Mouse (Mus musculus): Measurements from ENCODE around the gene Tns1. TPM values are rescaled to one million over a fixed set of nuclear protein-coding genes. Genes with fewer than 3 reads are reported as not detected.

The Tns1 gene
- polyA plus RNA-seq, 1 experiment, result 117 TPM

DNA sequence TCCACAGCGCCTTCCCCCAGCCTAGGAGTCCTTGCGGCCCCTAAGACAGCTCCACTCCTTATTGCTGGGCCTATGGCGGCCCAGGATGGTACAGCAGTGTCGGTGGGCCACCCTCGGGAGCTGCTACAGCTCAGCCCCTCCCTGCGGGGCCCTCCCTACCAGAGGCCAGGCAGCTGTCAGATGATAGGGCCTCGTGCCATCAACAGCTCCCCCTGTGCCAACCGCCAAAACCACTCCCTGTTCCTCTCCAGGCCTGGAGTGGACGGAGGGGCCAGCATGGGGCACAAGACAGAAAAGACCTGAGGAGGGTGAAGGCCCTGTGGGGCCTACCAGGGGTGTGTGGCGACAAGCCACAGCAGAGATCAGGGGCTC, 122.8 kb downstream of the Tns1 start:
- Histone ChIP-seq H3K4me3 (ENCODE audit: control insufficient read depth, insufficient read depth, low read length) (no peak overlapping the region), H3K27me3 (ENCODE audit: control insufficient read depth, insufficient read depth, low read length) (no peaks in the 10 kb centered on the region), H3K27ac (ENCODE audit: control insufficient read depth, insufficient read depth, low read length) (no peak overlapping the region), H3K4me1 (replicated peaks; ENCODE audit: control insufficient read depth, insufficient read depth, low read length) (no peaks in the 10 kb centered on the region), H3K36me3 (ENCODE audit: control insufficient read depth, insufficient read depth, low read length) (no peaks in the 10 kb centered on the region)
- no peak for DNase-seq
- 42% methylated on average over 10 of the region's 10 CpGs for WGBS
- TF ChIP-seq CTCF (IDR thresholded peaks at IDR 0.05; ENCODE audit: borderline replicate concordance, control insufficient read depth, extremely low read depth, insufficient read depth, low read length, poor library complexity), result no peak
- no peak for TF ChIP-seq POLR2A (IDR thresholded peaks at IDR 0.05; ENCODE audit: control insufficient read depth, extremely low read depth, insufficient read depth, low read length, poor library complexity)

- WGBS, result 72% methylated on average over 2 of the region's 2 CpGs
- Histone ChIP-seq H3K4me3 (ENCODE audit: control insufficient read depth, insufficient read depth, low read length) (no peak overlapping the region), H3K27me3 (ENCODE audit: control insufficient read depth, insufficient read depth, low read length) (no peaks in the 10 kb centered on the region), H3K36me3 (ENCODE audit: control insufficient read depth, insufficient read depth, low read length) (no peaks in the 10 kb centered on the region), H3K4me1 (replicated peaks; ENCODE audit: control insufficient read depth, insufficient read depth, low read length) (no peaks in the 10 kb centered on the region), H3K27ac (ENCODE audit: control insufficient read depth, insufficient read depth, low read length) (no peak overlapping the region)
- no peak for DNase-seq
- no peak for TF ChIP-seq CTCF (IDR thresholded peaks at IDR 0.05; ENCODE audit: borderline replicate concordance, control insufficient read depth, extremely low read depth, insufficient read depth, low read length, poor library complexity)
- TF ChIP-seq POLR2A (IDR thresholded peaks at IDR 0.05; ENCODE audit: control insufficient read depth, extremely low read depth, insufficient read depth, low read length, poor library complexity), result no peak
These were observed 123.3 kb downstream of the Tns1 start for GRCm38 (mm10) chr1:74000810-74001448.

DNA sequence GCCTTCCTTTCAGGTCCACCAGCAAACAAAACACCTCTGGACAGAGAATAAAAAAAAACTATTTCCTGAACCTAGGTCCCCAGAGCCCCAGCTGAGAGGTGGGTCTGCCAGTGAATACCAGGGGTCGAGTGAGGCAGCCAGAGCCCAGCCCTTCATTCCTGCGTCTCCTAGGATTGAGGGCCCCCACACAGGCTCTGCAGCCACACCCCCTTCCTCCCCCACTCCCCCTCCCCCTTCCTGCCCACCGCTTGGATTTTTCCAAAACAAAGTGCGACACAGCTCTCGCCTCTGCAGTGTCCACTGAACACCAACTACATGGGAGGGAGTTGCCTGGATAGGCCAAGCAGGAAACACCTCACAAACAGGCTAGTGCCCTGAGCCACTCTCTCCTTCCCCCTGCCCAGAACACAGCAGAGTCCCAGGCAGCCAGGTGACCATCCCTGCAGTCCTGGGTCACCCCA, 124.0 kb downstream of the Tns1 start:
- H3K4me1 ChIP-seq (replicated peaks; ENCODE audit: control insufficient read depth, insufficient read depth, low read length), result no peaks in the 10 kb centered on the region

GRCm38 (mm10) chr1:73999533-73999932, 124.7 kb downstream of the Tns1 start:
- Histone ChIP-seq H3K27me3 (ENCODE audit: control insufficient read depth, insufficient read depth, low read length) (no peaks in the 10 kb centered on the region), H3K27ac (ENCODE audit: control insufficient read depth, insufficient read depth, low read length) (no peak overlapping the region), H3K4me1 (replicated peaks; ENCODE audit: control insufficient read depth, insufficient read depth, low read length) (no peaks in the 10 kb centered on the region), H3K4me3 (ENCODE audit: control insufficient read depth, insufficient read depth, low read length) (no peak overlapping the region), H3K36me3 (ENCODE audit: control insufficient read depth, insufficient read depth, low read length) (no peaks in the 10 kb centered on the region)
- 94% methylated on average over 5 of the region's 5 CpGs for WGBS
- TF ChIP-seq POLR2A (IDR thresholded peaks at IDR 0.05; ENCODE audit: control insufficient read depth, extremely low read depth, insufficient read depth, low read length, poor library complexity) (no peak), CTCF (IDR thresholded peaks at IDR 0.05; ENCODE audit: borderline replicate concordance, control insufficient read depth, extremely low read depth, insufficient read depth, low read length, poor library complexity) (no peak)
- no peak for DNase-seq

More for the DNA sequence above, 124.0 kb downstream of the Tns1 start:
- no peaks in the 10 kb centered on the region for H3K36me3 ChIP-seq (ENCODE audit: control insufficient read depth, insufficient read depth, low read length)
- 74% methylated on average over 5 of the region's 5 CpGs for WGBS
- TF ChIP-seq CTCF (IDR thresholded peaks at IDR 0.05; ENCODE audit: borderline replicate concordance, control insufficient read depth, extremely low read depth, insufficient read depth, low read length, poor library complexity) (no peak), POLR2A (IDR thresholded peaks at IDR 0.05; ENCODE audit: control insufficient read depth, extremely low read depth, insufficient read depth, low read length, poor library complexity) (no peak)
- no peak overlapping the region for H3K4me3 ChIP-seq (ENCODE audit: control insufficient read depth, insufficient read depth, low read length)
- no peak for DNase-seq
- no peak overlapping the region for H3K27ac ChIP-seq (ENCODE audit: control insufficient read depth, insufficient read depth, low read length)
- no peaks in the 10 kb centered on the region for H3K27me3 ChIP-seq (ENCODE audit: control insufficient read depth, insufficient read depth, low read length)

GRCm38 (mm10) chr1:73998925-73999375, 125.3 kb downstream of the Tns1 start:
- H3K4me3 ChIP-seq (ENCODE audit: control insufficient read depth, insufficient read depth, low read length), result no peak overlapping the region
- no peaks in the 10 kb centered on the region for H3K27me3 ChIP-seq (ENCODE audit: control insufficient read depth, insufficient read depth, low read length)
- H3K36me3 ChIP-seq (ENCODE audit: control insufficient read depth, insufficient read depth, low read length), result no peaks in the 10 kb centered on the region
- no peaks in the 10 kb centered on the region for H3K4me1 ChIP-seq (replicated peaks; ENCODE audit: control insufficient read depth, insufficient read depth, low read length)
- no peak for TF ChIP-seq CTCF (IDR thresholded peaks at IDR 0.05; ENCODE audit: borderline replicate concordance, control insufficient read depth, extremely low read depth, insufficient read depth, low read length, poor library complexity)
- no peak for TF ChIP-seq POLR2A (IDR thresholded peaks at IDR 0.05; ENCODE audit: control insufficient read depth, extremely low read depth, insufficient read depth, low read length, poor library complexity)
- no peak for DNase-seq
- H3K27ac ChIP-seq (ENCODE audit: control insufficient read depth, insufficient read depth, low read length), result no peak overlapping the region
- 57% methylated on average over 5 of the region's 5 CpGs for WGBS

DNA sequence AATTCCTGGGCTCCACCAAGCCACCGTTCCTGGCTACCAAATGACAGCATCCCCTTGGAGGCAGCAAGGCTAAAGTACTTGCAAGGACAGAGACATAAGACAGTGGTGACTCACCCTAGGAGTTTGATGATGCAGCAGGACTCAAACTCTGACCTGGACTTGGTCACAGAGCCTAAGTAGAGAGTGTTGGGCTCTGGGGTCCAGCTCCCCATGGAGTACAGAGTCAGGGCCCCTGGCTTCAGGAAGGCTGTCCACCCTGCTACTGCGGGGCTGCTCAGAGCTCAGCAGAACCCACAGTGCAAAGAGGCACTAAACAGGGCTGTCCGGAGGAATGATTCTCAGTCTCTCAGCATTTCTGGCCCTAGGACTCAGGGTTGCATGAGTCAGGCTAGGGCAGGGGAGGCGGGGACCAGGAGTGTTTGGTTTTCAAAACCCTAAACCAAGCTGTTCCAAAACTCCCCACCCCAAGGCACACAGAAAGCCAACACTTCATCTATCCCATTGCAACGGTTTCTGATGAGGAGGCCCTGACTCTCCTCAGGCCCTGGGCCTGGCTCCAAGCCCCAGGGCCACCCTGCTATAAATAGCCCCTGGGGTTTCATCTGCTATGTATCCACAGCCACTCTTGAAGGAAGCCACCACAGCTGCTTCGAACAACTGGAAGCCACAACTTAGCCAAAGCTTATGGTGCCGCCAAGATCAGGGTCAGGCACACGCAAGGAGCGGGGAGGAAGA, 126.0 kb downstream of the Tns1 start:
- no peaks in the 10 kb centered on the region for H3K36me3 ChIP-seq (ENCODE audit: control insufficient read depth, insufficient read depth, low read length)
- no peaks in the 10 kb centered on the region for H3K4me1 ChIP-seq (replicated peaks; ENCODE audit: control insufficient read depth, insufficient read depth, low read length)
- no peak for TF ChIP-seq CTCF (IDR thresholded peaks at IDR 0.05; ENCODE audit: borderline replicate concordance, control insufficient read depth, extremely low read depth, insufficient read depth, low read length, poor library complexity)
- TF ChIP-seq POLR2A (IDR thresholded peaks at IDR 0.05; ENCODE audit: control insufficient read depth, extremely low read depth, insufficient read depth, low read length, poor library complexity), result no peak
- DNase-seq, result no peak
- no peak overlapping the region for H3K4me3 ChIP-seq (ENCODE audit: control insufficient read depth, insufficient read depth, low read length)
- no peak overlapping the region for H3K27ac ChIP-seq (ENCODE audit: control insufficient read depth, insufficient read depth, low read length)
- 35% methylated on average over 9 of the region's 9 CpGs for WGBS
- H3K27me3 ChIP-seq (ENCODE audit: control insufficient read depth, insufficient read depth, low read length), result no peaks in the 10 kb centered on the region
